Mouse (Mus musculus): ENCODE results near the gene Ptpn5.

DNA sequence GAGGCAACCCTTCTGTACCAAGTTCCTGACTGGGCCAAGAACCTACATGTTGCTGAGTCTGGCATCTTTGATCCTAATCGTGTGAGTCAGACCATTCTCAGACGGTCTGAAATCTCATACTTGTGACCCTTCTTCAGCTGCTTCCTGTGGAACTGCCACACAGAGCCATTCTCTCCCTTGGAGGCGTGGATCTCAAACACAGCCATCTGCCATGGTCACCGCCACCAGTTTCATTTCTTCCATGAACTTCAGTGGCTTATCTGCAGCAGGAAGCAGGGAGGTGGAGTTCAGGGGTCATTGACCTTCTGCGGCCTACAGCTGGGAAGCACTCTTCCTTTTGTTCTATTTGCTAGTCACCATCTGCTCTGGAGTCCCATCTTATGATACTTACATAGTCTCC is 65.6 kb downstream of the Ptpn5 start:
- TF ChIP-seq POLR2A (IDR thresholded peaks at IDR 0.05; ENCODE audit: insufficient read depth, low read length) (no peak), CTCF (IDR thresholded peaks at IDR 0.05; ENCODE audit: low read depth, low read length) (no peak), EP300 (IDR thresholded peaks at IDR 0.05; ENCODE audit: insufficient read depth, low read depth, low read length) (no peak)

Data from ES-Bruce4 (cell line).